Comparison of ENCODE assay signal across 9 mouse cellular contexts in genomic region chr13:28948541-28948940, GRCm38 (mm10). TPM values are rescaled to one million over a fixed set of nuclear protein-coding genes. Genes with fewer than 3 reads are reported as not detected.
A peak's percentile ranks its signal among the peaks of the same experiment; 100 is the strongest.
DNase-seq lines count a peak whose midpoint lies in the region; ATAC-seq lines count a peak whose summit lies in the region.
"Had no signal": no experiment of that assay in that cellular context is flagged by ENCODE, and none has a peak within 500 bp of the region (broad histone marks: within the 10 kb centered on the region; RNA-seq: fewer than 3 reads in every experiment).

No protein-coding gene starts in this region.

- peak overlapping the region; percentile 3; the same call in 1 of the 2 replicates for H3K27ac ChIP-seq in kidney, embryonic 14.5 days (ENCODE audit: low read depth, low read length)
- peak overlapping the region; percentile 15 to 61 for H3K27ac ChIP-seq in heart, embryonic 14.5 days (replicated peaks in 1 of 2; ENCODE audit: control insufficient read depth in 1 of 2, insufficient read depth in 1 of 2, low read depth in 2 of 2, low read length in 2 of 2)
- H3K27ac ChIP-seq in midbrain, embryonic 12.5 days (replicated peaks), result peak overlapping the region; percentile 88
- peak overlapping the region; percentile 50 for H3K27ac ChIP-seq in stomach, embryonic 16.5 days (ENCODE audit: low read length)
- H3K27ac ChIP-seq: liver, embryonic 15.5 days had no signal

- peaks cover 3% of the 10 kb centered on the region; the same call in 1 of the 2 replicates for H3K36me3 ChIP-seq in kidney, embryonic 14.5 days (ENCODE audit: control insufficient read depth, insufficient read depth, low read length)
- H3K36me3 ChIP-seq in heart, embryonic 14.5 days (ENCODE audit: control insufficient read depth, insufficient read depth, low read length), result peaks cover 19% of the 10 kb centered on the region; the same call in 1 of the 2 replicates
- H3K36me3 ChIP-seq in midbrain, embryonic 12.5 days, result peaks cover 11% of the 10 kb centered on the region; the same call in 1 of the 2 replicates
- H3K36me3 ChIP-seq in stomach, embryonic 16.5 days (ENCODE audit: control insufficient read depth, insufficient read depth, low read length), result no peaks in the 10 kb centered on the region
- H3K36me3 ChIP-seq: liver, embryonic 15.5 days had no signal

- H3K9ac ChIP-seq in kidney, embryonic 14.5 days (ENCODE audit: low read depth, low read length), result peak overlapping the region; percentile 35; the same call in 1 of the 2 replicates
- peak overlapping the region; percentile 98 for H3K9ac ChIP-seq in heart, embryonic 14.5 days (ENCODE audit: low read length)
- peak overlapping the region; percentile 56 for H3K9ac ChIP-seq in midbrain, embryonic 12.5 days (replicated peaks)
- peak overlapping the region; percentile 57; the same call in 1 of the 2 replicates for H3K9ac ChIP-seq in stomach, embryonic 16.5 days (ENCODE audit: low read length)
- H3K9ac ChIP-seq: liver, embryonic 15.5 days had no signal

- no peak for DNase-seq in kidney, adult 11 months
- peak; percentile 39 for DNase-seq in brain, adult 2 months (ENCODE audit: low read depth, low spot score)
- DNase-seq in layer of hippocampus, postnatal 14 days (ENCODE audit: low spot score in 2 of 2), result peak; percentile 41 to 42

- peak overlapping the region; percentile 56 for H3K4me2 ChIP-seq in kidney, embryonic 14.5 days (replicated peaks; ENCODE audit: low read depth, low read length)
- H3K4me2 ChIP-seq in heart, embryonic 14.5 days (ENCODE audit: low read length), result peak overlapping the region; percentile 75
- H3K4me2 ChIP-seq in midbrain, embryonic 12.5 days (replicated peaks), result peak overlapping the region; percentile 65
- H3K4me2 ChIP-seq in stomach, embryonic 16.5 days (ENCODE audit: low read depth, low read length), result peak overlapping the region; percentile 44

- H3K4me1 ChIP-seq in kidney, embryonic 14.5 days (ENCODE audit: control insufficient read depth, insufficient read depth, low read length), result peaks cover 10% of the 10 kb centered on the region
- peaks cover 13 to 23% of the 10 kb centered on the region in 2 experiments for H3K4me1 ChIP-seq in heart, embryonic 14.5 days (ENCODE audit: control insufficient read depth in 2 of 2, insufficient read depth in 2 of 2, low read length in 2 of 2)
- H3K4me1 ChIP-seq in midbrain, embryonic 12.5 days, result peaks cover 21% of the 10 kb centered on the region
- H3K4me1 ChIP-seq in stomach, embryonic 16.5 days (ENCODE audit: control insufficient read depth, insufficient read depth, low read length), result peaks cover 20% of the 10 kb centered on the region

- H3K27me3 ChIP-seq in kidney, embryonic 14.5 days (ENCODE audit: control insufficient read depth, insufficient read depth, low read length), result no peaks in the 10 kb centered on the region
- no peaks in the 10 kb centered on the region for H3K27me3 ChIP-seq in heart, embryonic 14.5 days (ENCODE audit: control insufficient read depth, insufficient read depth, low read length)
- no peaks in the 10 kb centered on the region for H3K27me3 ChIP-seq in midbrain, embryonic 12.5 days
- H3K27me3 ChIP-seq in stomach, embryonic 16.5 days (ENCODE audit: control insufficient read depth, insufficient read depth, low read length), result no peaks in the 10 kb centered on the region

- peak overlapping the region; percentile 98 for H3K4me3 ChIP-seq in kidney, embryonic 14.5 days (ENCODE audit: low read length)
- peak overlapping the region; percentile 33 to 92 for H3K4me3 ChIP-seq in heart, embryonic 14.5 days (ENCODE audit: control insufficient read depth in 1 of 2, insufficient read depth in 1 of 2, low read depth in 1 of 2, low read length in 2 of 2)
- H3K4me3 ChIP-seq in midbrain, embryonic 12.5 days, result peak overlapping the region; percentile 45
- H3K4me3 ChIP-seq in stomach, embryonic 16.5 days (replicated peaks; ENCODE audit: low read length), result peak overlapping the region; percentile 40

- WGBS in kidney, embryonic 14.5 days, result 4% methylated on average over 10 of the region's 10 CpGs
- WGBS in heart, embryonic 14.5 days, result 3% methylated on average over 10 of the region's 10 CpGs
- WGBS in midbrain, embryonic 12.5 days, result under 1% methylated on average over 10 of the region's 10 CpGs
- 8% methylated on average over 10 of the region's 10 CpGs for WGBS in stomach, embryonic 16.5 days

- H3K9me3 ChIP-seq in kidney, embryonic 14.5 days (ENCODE audit: control insufficient read depth, low read length), result no peaks in the 10 kb centered on the region
- H3K9me3 ChIP-seq in heart, embryonic 14.5 days (ENCODE audit: control insufficient read depth, low read length), result no peaks in the 10 kb centered on the region
- H3K9me3 ChIP-seq in midbrain, embryonic 12.5 days, result no peaks in the 10 kb centered on the region
- no peaks in the 10 kb centered on the region for H3K9me3 ChIP-seq in stomach, embryonic 16.5 days (replicated peaks; ENCODE audit: control insufficient read depth, low read length)
- H3K9me3 ChIP-seq: liver, embryonic 15.5 days had no signal

- ATAC-seq in kidney, embryonic 14.5 days (ENCODE audit: low FRiP score, low TSS enrichment), result no peak
- no peak for ATAC-seq in heart, embryonic 14.5 days (ENCODE audit: insufficient number of reproducible peaks, insufficient read depth, low FRiP score, low read depth)
- ATAC-seq in midbrain, embryonic 12.5 days (ENCODE audit: low FRiP score, low read depth), result no peak
- no peak for ATAC-seq in stomach, embryonic 16.5 days (ENCODE audit: insufficient read depth, low FRiP score)
- ATAC-seq in inflammation-experienced regulatory T-cells, adult 6 months, result no peak

RNA-seq across cellular contexts. Expression of gene Sox4, which starts 5.0 kb away (rescaled TPM):
- polyA plus RNA-seq in kidney, embryonic 14.5 days (2014; fragmentation: Nextera tagmentation; extraction: Ambion mirVana), result 75.1 and 100 TPM in 2 replicates
- 69.5 and 79.2 TPM in 2 replicates for polyA plus RNA-seq in heart, embryonic 14.5 days (2014; fragmentation: Nextera tagmentation; extraction: Ambion mirVana)
- total RNA-seq in layer of hippocampus, postnatal 14 days (2021), result 10 to 100 TPM; 47.8 to 50.1 TPM
- polyA plus RNA-seq in midbrain, embryonic 12.5 days (2016; fragmentation: Nextera tagmentation; extraction: Ambion mirVana), result 263 and 303 TPM in 2 replicates
- 12.5 and 16.8 TPM in 2 replicates for polyA plus RNA-seq in stomach, embryonic 16.5 days (2015; fragmentation: Nextera tagmentation; extraction: Ambion mirVana)
- under 1 TPM in 2 of 3 experiments, not detected in 1; 0.08 to 0.15 TPM for polyA plus RNA-seq in inflammation-experienced regulatory T-cells, adult 6 months (2017; shearing (Covaris generic))

Comparison
In these comparisons a context has a peak if more than half of its experiments do, and no peak if none do; other contexts are left out.
1. H3K27ac ChIP-seq: peak in every context shown above with its lines; median percentile 88 in midbrain, embryonic 12.5 days; 50 in stomach, embryonic 16.5 days; 38 in heart, embryonic 14.5 days; 3 in kidney, embryonic 14.5 days.
2. H3K4me3 ChIP-seq: peak in every context shown above with its lines; median percentile 98 in kidney, embryonic 14.5 days; 62 in heart, embryonic 14.5 days; 45 in midbrain, embryonic 12.5 days; 40 in stomach, embryonic 16.5 days.
3. H3K9ac ChIP-seq: peak in every context shown above with its lines; median percentile 98 in heart, embryonic 14.5 days; 57 in stomach, embryonic 16.5 days; 56 in midbrain, embryonic 12.5 days; 35 in kidney, embryonic 14.5 days.
4. RNA of gene Sox4, which starts 5.0 kb away (polyA plus RNA-seq): 263 to 303 TPM in midbrain, embryonic 12.5 days, 69.5 to 79.2 TPM in heart, embryonic 14.5 days, 75.1 to 100 TPM in kidney, embryonic 14.5 days and 12.5 to 16.8 TPM in stomach, embryonic 16.5 days; 0.08 to 0.15 TPM in inflammation-experienced regulatory T-cells, adult 6 months; every median in the first group is over 10 times any median in the second.
5. Peak in every context shown above with its lines, with median percentiles within 50 percentile points of each other: H3K4me2 ChIP-seq.